Mouse (Mus musculus): ENCODE results near the gene Fmo1.
"Not testable (repeated sequence)": the region's sequence is repeated elsewhere in the genome, so short reads cannot be mapped to it uniquely, and the experiment has no call there.

Gene Fmo1

DNA sequence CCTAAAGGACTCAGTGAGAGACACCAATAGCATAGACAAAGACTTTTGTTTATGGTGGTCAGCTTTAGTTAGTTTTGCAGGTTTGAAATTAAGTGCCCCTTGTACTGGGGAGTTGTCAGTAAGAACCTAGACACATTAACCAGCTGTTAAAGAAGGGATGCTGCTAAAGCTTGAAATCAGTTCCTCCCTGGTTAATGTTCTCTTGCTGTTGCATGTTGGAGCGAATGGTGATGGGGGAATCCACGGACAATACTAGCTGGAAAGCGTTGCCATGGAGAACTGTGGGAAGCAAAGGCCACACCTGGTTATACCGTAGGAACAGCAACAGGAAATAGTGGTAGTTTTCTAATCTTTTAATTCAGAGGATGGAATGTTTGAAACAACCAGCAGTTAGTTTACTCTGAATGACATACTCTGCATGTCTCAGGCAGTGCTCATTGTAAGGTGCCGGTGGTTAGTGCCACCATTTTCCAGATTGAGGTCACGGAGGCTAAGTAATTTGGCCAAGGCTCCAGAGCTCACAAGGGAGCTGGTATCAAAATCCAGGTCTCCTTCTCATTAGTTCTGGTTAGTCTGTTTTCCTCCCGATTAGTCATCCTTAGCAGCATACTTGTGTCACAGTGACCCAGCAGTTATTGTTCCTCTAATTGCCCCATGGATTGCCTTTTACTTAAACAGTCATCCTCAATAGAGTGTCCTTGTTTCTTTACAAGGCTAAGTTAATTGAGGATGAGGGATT, 73.9 kb downstream of the Fmo1 start:
- no peak for DNase-seq (ENCODE audit: low spot score)

- no peak for DNase-seq (ENCODE audit: low spot score)
These were observed 81.2 kb downstream of the Fmo1 start for GRCm38 (mm10) chr1:162785222-162785621.

- no peak for DNase-seq (ENCODE audit: low spot score)
These were observed 82.7 kb downstream of the Fmo1 start for GRCm38 (mm10) chr1:162783669-162784248.

- not testable (repeated sequence) for DNase-seq (ENCODE audit: low spot score)
These were observed 85.4 kb downstream of the Fmo1 start for GRCm38 (mm10) chr1:162781035-162781434.
